Mouse (Mus musculus) G1E (cell line): ENCODE measurements around the gene 2010111I01Rik.

Experiments
- CTCF ChIP-seq: IDR thresholded peaks from 2 replicates; pipeline ENCODE4 v1.5.1; 2012; ENCODE audit warnings: low read depth, low read length, inconsistent platforms, mixed read lengths
- GATA1 ChIP-seq: IDR thresholded peaks from 2 replicates; pipeline ENCODE4 v1.6.1; 2012; ENCODE audit warnings: borderline replicate concordance, low read length, inconsistent platforms, mixed read lengths
- GATA2 ChIP-seq: IDR thresholded peaks from 2 replicates; pipeline ENCODE4 v1.6.1; 2012; ENCODE audit warnings: low read depth, low read length, inconsistent platforms, borderline replicate concordance
- TAL1 ChIP-seq: conservative IDR thresholded peaks from 2 replicates; pipeline ENCODE4 v1.6.1; 2012; ENCODE audit warnings: low read depth, low read length, inconsistent platforms, mixed read lengths

- TF ChIP-seq CTCF (no peak), TAL1 (no peak), GATA1 (no peak), GATA2 (no peak)
Measured at GRCm38 (mm10) chr13:63031244-63031643, 66.6 kb downstream of the 2010111I01Rik start.
